ENCODE assay signal across 9 mouse cellular contexts in genomic region chr17:56169830-56170229, GRCm38 (mm10). TPM values are rescaled to one million over a fixed set of nuclear protein-coding genes. Genes with fewer than 3 reads are reported as not detected.
DNase-seq lines count a peak whose midpoint lies in the region; ATAC-seq lines count a peak whose summit lies in the region.
"Had no signal": no experiment of that assay in that cellular context is flagged by ENCODE, and none has a peak within 500 bp of the region (broad histone marks: within the 10 kb centered on the region; RNA-seq: fewer than 3 reads in every experiment).

No protein-coding gene starts in this region.

- H3K9ac ChIP-seq in forebrain, embryonic 12.5 days: no peak overlapping the region

- WGBS in forebrain, embryonic 12.5 days: 67% methylated on average over 6 of the region's 6 CpGs

- no peak for ATAC-seq in forebrain, embryonic 12.5 days (ENCODE audit: low FRiP score)

- intact Hi-C loops in heart, postnatal 25 days (cut with DNase I): no loop called here
- intact Hi-C loops in heart, postnatal 14 days (cut with DNase I): no loop called here

- H3K4me3 ChIP-seq in brown adipose tissue, adult 24 weeks (ENCODE audit: insufficient read depth, low read depth, low read length): peak overlapping the region; percentile 20; the same call in 1 of the 2 replicates
- H3K4me3 ChIP-seq in forebrain, embryonic 12.5 days (replicated peaks): no peak overlapping the region

- no peak overlapping the region for H3K4me2 ChIP-seq in forebrain, embryonic 12.5 days

- H3K27ac ChIP-seq in brown adipose tissue, adult 24 weeks (replicated peaks; ENCODE audit: low read depth, low read length): peak overlapping the region; percentile 89
- no peak overlapping the region for H3K27ac ChIP-seq in forebrain, embryonic 12.5 days

- peak; percentile 97 for DNase-seq in heart, adult 11 months
- no peak for DNase-seq in heart, postnatal 25 days (ENCODE audit: low spot score)
- DNase-seq in heart, postnatal 14 days: peak; percentile 33 to 42
- DNase-seq in kidney, postnatal 36 days: peak; percentile 41 to 47
- no peak for DNase-seq in cerebellum, postnatal 4 days (ENCODE audit: low spot score in 2 of 2)
- no peak for DNase-seq in gastrocnemius, postnatal 4 days (ENCODE audit: low spot score in 2 of 2)

- no peaks in the 10 kb centered on the region for H3K9me3 ChIP-seq in forebrain, embryonic 12.5 days

- peaks cover 10% of the 10 kb centered on the region for H3K4me1 ChIP-seq in brown adipose tissue, adult 24 weeks (ENCODE audit: control insufficient read depth, insufficient read depth, insufficient read length, low read length)
- peaks cover 23% of the 10 kb centered on the region; the same call in 1 of the 2 replicates for H3K4me1 ChIP-seq in forebrain, embryonic 12.5 days

- no peaks in the 10 kb centered on the region for H3K27me3 ChIP-seq in forebrain, embryonic 12.5 days

- peaks cover under 1% of the 10 kb centered on the region; the same call in 1 of the 2 replicates for H3K36me3 ChIP-seq in forebrain, embryonic 12.5 days (replicated peaks)

RNA-seq across cellular contexts. Expression of gene Tnfaip8l1, which starts 7.6 kb away (rescaled TPM):
- total RNA-seq in heart, postnatal 25 days (2021): 1 to 10 TPM; 2.2 to 2.5 TPM
- 0.36 and 1.4 TPM in 2 replicates for polyA plus RNA-seq in brown adipose tissue, adult 24 weeks (2012; ENCODE audit: insufficient read depth, insufficient read length, missing spikeins)
- 1 to 10 TPM; 3.5 to 5.1 TPM for total RNA-seq in heart, postnatal 14 days (2021)
- total RNA-seq in gastrocnemius, postnatal 4 days (2021): 1 to 10 TPM; 6.7 to 6.8 TPM
- 7.5 TPM in 2 replicates for polyA plus RNA-seq in forebrain, embryonic 12.5 days (2016; fragmentation: Nextera tagmentation; extraction: Ambion mirVana)

RNA-seq across cellular contexts. Expression of gene Mydgf, which starts 13.9 kb away (rescaled TPM):
- total RNA-seq in heart, postnatal 25 days (2021): 10 to 100 TPM; 30.2 to 33.0 TPM
- 30.8 and 30.9 TPM in 2 replicates for polyA plus RNA-seq in brown adipose tissue, adult 24 weeks (2012; ENCODE audit: insufficient read depth, insufficient read length, missing spikeins)
- 10 to 100 TPM; 33.2 to 34.6 TPM for total RNA-seq in heart, postnatal 14 days (2021)
- 10 to 100 TPM; 42.4 to 47.5 TPM for total RNA-seq in gastrocnemius, postnatal 4 days (2021)
- polyA plus RNA-seq in forebrain, embryonic 12.5 days (2016; fragmentation: Nextera tagmentation; extraction: Ambion mirVana): 54.5 and 57.3 TPM in 2 replicates

RNA-seq across cellular contexts. Expression of gene Sema6b, which starts 29.7 kb away (rescaled TPM):
- 1 to 10 TPM; 7.3 to 8.8 TPM for total RNA-seq in heart, postnatal 25 days (2021)
- 1.9 and 5.0 TPM in 2 replicates for polyA plus RNA-seq in brown adipose tissue, adult 24 weeks (2012; ENCODE audit: insufficient read depth, insufficient read length, missing spikeins)
- 10 to 100 TPM; 14.5 to 14.7 TPM for total RNA-seq in heart, postnatal 14 days (2021)
- total RNA-seq in gastrocnemius, postnatal 4 days (2021): 10 to 100 TPM; 21.0 to 21.8 TPM
- 4.8 and 5.4 TPM in 2 replicates for polyA plus RNA-seq in forebrain, embryonic 12.5 days (2016; fragmentation: Nextera tagmentation; extraction: Ambion mirVana)

RNA-seq across cellular contexts. Expression of gene Lrg1, which starts 48.0 kb away (rescaled TPM):
- total RNA-seq in heart, postnatal 25 days (2021): 10 to 100 TPM; 53.8 to 55.0 TPM
- 61.5 and 101 TPM in 2 replicates for polyA plus RNA-seq in brown adipose tissue, adult 24 weeks (2012; ENCODE audit: insufficient read depth, insufficient read length, missing spikeins)
- 10 to 100 TPM; 36.7 to 45.8 TPM for total RNA-seq in heart, postnatal 14 days (2021)
- 1 to 10 TPM; 3.1 to 4.0 TPM for total RNA-seq in gastrocnemius, postnatal 4 days (2021)
- 0.18 and 0.27 TPM in 2 replicates for polyA plus RNA-seq in forebrain, embryonic 12.5 days (2016; fragmentation: Nextera tagmentation; extraction: Ambion mirVana)
- total RNA-seq: ES-E14 had no signal

RNA-seq across cellular contexts. Expression of gene Dpp9, which starts 48.9 kb away (rescaled TPM):
- total RNA-seq in heart, postnatal 25 days (2021): 10 to 100 TPM; 37.1 to 39.1 TPM
- 7.7 and 9.2 TPM in 2 replicates for polyA plus RNA-seq in brown adipose tissue, adult 24 weeks (2012; ENCODE audit: insufficient read depth, insufficient read length, missing spikeins)
- total RNA-seq in heart, postnatal 14 days (2021): 10 to 100 TPM; 32.8 to 36.6 TPM
- total RNA-seq in gastrocnemius, postnatal 4 days (2021): 10 to 100 TPM; 30.0 to 30.5 TPM
- polyA plus RNA-seq in forebrain, embryonic 12.5 days (2016; fragmentation: Nextera tagmentation; extraction: Ambion mirVana): 43.4 and 48.6 TPM in 2 replicates

Comparison
In these comparisons a context has a peak if more than half of its experiments do, and no peak if none do; other contexts are left out.
1. DNase-seq: peak in heart, adult 11 months (single experiment), heart, postnatal 14 days (2 of 2) and kidney, postnatal 36 days (2 of 2); none in heart, postnatal 25 days (single experiment), cerebellum, postnatal 4 days (0 of 2) and gastrocnemius, postnatal 4 days (0 of 2).